Mouse (Mus musculus): ENCODE results near the gene Arhgap33. TPM values are rescaled to one million over a fixed set of nuclear protein-coding genes. Genes with fewer than 3 reads are reported as not detected.
"Not testable (repeated sequence)": the region's sequence is repeated elsewhere in the genome, so short reads cannot be mapped to it uniquely, and the experiment has no call there.

The Arhgap33 gene
- polyA plus RNA-seq, 1 experiment, result 7.8 TPM

DNA sequence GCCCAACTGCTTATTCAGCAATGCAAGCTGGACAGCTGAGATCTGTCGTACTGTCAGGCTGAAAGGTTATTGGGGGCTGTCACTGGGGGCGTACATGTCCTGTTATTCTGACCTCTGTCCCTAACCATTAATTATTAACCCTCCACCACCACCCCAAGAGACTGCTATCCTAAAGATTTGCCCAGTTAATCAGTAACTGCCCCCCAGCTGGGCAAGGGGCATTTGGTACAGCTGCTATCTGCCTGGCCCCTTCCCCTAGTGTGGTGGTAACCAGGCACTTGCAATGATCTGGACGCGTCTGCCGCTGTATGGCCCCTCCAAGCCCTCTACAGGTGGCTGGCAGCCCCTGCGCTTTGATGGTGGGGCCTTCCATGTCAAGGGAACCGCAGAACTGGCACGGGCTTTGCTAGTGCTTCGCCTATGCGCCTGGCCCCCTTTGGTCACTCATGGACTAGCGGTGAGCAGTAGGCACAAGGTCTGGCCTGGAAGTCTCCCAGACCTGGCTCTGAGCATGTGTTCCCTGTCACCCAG, 41.4 kb downstream of the Arhgap33 start, which contains the start of gene Prodh2:
Gene Prodh2 (plus strand): TSS at position 222 of the 531 bp plus-strand sequence.
- TF ChIP-seq POLR2A (IDR thresholded peaks at IDR 0.05; ENCODE audit: low read depth, low read length) (no peak), CTCF (conservative IDR thresholded peaks at IDR 0.05; ENCODE audit: insufficient read depth, insufficient read length, low read depth, low read length) (0 out of 2 replicates have a peak, but pooled peaks have one; percentile 8)
- peak; percentile 85 for DNase-seq
- whole genome bisulfite sequencing, result 30% methylated on average over 11 of the region's 11 CpGs
- Histone ChIP-seq H3K4me1 (ENCODE audit: control insufficient read depth, insufficient read depth, low read length) (no peaks in the 10 kb centered on the region), H3K27me3 (replicated peaks; ENCODE audit: control insufficient read depth, insufficient read depth, low read length) (no peaks in the 10 kb centered on the region), H3K4me3 (ENCODE audit: insufficient read depth, low read depth, low read length) (peak within 1 kb of the TSS; percentile 50), H3K27ac (ENCODE audit: insufficient read depth, low read depth, low read length) (peak within 1 kb of the TSS; percentile 70), H3K36me3 (ENCODE audit: control insufficient read depth, insufficient read depth, low read length) (no peaks in the 10 kb centered on the region)

DNA sequence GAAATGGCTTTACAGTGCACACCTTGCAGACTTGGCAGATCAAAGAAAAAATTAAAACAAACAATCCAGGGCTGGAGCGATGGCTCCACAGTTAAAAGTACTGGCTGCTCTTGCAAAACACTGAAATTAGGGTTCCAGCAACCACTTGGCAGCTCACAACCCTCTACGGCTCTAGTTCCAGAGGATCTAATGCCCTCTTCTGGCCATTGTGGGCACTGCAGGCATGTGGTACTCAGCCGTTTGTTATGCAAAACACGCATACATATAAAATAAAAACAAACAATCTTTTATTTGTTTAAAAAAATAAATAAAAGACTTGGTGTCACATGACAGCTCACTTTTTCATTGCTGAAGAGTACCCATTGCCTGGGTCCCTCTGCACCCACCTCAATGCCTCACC, 42.1 kb downstream of the Arhgap33 start:
- Histone ChIP-seq H3K4me3 (ENCODE audit: insufficient read depth, low read depth, low read length) (no peak overlapping the region), H3K27ac (ENCODE audit: insufficient read depth, low read depth, low read length) (peak overlapping the region; percentile 53; the same call in 1 of the 2 replicates), H3K27me3 (replicated peaks; ENCODE audit: control insufficient read depth, insufficient read depth, low read length) (no peaks in the 10 kb centered on the region), H3K4me1 (ENCODE audit: control insufficient read depth, insufficient read depth, low read length) (no peaks in the 10 kb centered on the region), H3K36me3 (ENCODE audit: control insufficient read depth, insufficient read depth, low read length) (no peaks in the 10 kb centered on the region)
- 12% methylated on average over 4 of the region's 4 CpGs for WGBS
- peak; percentile 85 for TF ChIP-seq CTCF (conservative IDR thresholded peaks at IDR 0.05; ENCODE audit: insufficient read depth, insufficient read length, low read depth, low read length)
- no peak for TF ChIP-seq POLR2A (IDR thresholded peaks at IDR 0.05; ENCODE audit: low read depth, low read length)
- DNase-seq, result peak; percentile 87

DNA sequence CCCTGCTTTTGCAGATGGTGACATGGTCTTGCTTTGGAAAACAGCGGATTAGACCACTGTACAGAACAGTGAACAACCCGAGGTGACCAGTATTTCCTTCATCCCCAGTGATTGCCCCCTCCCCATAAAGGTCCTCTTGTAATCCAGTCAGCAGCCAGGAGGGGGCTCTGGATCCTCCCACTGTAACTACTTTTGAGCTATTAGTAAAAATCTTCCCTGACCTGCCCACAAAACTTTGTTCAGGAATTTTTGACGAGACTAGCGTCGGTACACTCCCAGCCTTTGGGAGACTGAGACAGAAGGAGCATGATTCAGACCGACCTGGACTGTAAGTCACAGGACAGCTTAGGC, 43.9 kb downstream of the Arhgap33 start:
- Histone ChIP-seq H3K4me1 (ENCODE audit: control insufficient read depth, insufficient read depth, low read length) (no peaks in the 10 kb centered on the region), H3K27ac (ENCODE audit: insufficient read depth, low read depth, low read length) (no peak overlapping the region), H3K4me3 (ENCODE audit: insufficient read depth, low read depth, low read length) (no peak overlapping the region), H3K27me3 (replicated peaks; ENCODE audit: control insufficient read depth, insufficient read depth, low read length) (no peaks in the 10 kb centered on the region), H3K36me3 (ENCODE audit: control insufficient read depth, insufficient read depth, low read length) (no peaks in the 10 kb centered on the region)
- WGBS, result 19% methylated on average over 6 of the region's 6 CpGs
- no peak for DNase-seq
- no peak for TF ChIP-seq POLR2A (IDR thresholded peaks at IDR 0.05; ENCODE audit: low read depth, low read length)
- TF ChIP-seq CTCF (conservative IDR thresholded peaks at IDR 0.05; ENCODE audit: insufficient read depth, insufficient read length, low read depth, low read length), result no peak

DNA sequence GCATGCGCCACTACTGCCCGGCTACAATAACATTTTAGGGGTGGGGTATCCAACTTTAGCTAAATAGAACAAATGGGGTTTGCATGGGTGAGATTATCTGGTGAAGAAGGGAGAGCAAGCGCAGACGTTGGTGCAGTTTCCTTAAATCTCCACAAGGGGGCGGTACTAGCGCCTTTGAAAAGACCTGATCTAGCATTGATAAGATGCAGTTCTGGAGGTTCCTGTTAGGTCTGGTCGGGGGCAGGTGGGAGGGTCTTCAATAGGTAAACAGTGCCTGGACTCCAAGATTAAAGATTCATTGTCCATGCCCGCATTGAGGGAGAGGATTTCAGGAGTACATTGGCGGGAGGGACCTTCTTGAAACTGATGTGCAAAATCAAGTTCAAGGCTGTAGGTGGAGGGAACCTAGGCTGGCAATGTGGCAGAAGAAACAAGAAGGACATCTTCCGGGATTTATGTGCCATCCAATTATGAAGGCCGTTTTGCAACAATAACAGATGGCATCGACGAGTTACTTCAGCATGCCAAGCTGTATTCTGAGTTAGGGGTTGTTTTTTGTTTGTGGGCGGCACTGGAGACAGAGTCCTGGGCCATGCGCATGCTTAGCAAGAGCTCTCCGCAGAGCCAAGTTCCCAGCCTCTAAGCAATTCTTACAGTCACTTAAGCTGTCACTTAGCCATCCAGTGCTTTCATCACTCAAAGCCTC, 44.5 kb downstream of the Arhgap33 start:
- DNase-seq, result peak; percentile 34
- no peaks in the 10 kb centered on the region for H3K27me3 ChIP-seq (replicated peaks; ENCODE audit: control insufficient read depth, insufficient read depth, low read length)
- H3K4me3 ChIP-seq (ENCODE audit: insufficient read depth, low read depth, low read length), result no peak overlapping the region
- 30% methylated on average over 16 of the region's 16 CpGs for WGBS
- no peaks in the 10 kb centered on the region for H3K4me1 ChIP-seq (ENCODE audit: control insufficient read depth, insufficient read depth, low read length)
- H3K36me3 ChIP-seq (ENCODE audit: control insufficient read depth, insufficient read depth, low read length), result no peaks in the 10 kb centered on the region
- no peak for TF ChIP-seq POLR2A (IDR thresholded peaks at IDR 0.05; ENCODE audit: low read depth, low read length)
- TF ChIP-seq CTCF (conservative IDR thresholded peaks at IDR 0.05; ENCODE audit: insufficient read depth, insufficient read length, low read depth, low read length), result peak; percentile 64
- no peak overlapping the region for H3K27ac ChIP-seq (ENCODE audit: insufficient read depth, low read depth, low read length)

DNA sequence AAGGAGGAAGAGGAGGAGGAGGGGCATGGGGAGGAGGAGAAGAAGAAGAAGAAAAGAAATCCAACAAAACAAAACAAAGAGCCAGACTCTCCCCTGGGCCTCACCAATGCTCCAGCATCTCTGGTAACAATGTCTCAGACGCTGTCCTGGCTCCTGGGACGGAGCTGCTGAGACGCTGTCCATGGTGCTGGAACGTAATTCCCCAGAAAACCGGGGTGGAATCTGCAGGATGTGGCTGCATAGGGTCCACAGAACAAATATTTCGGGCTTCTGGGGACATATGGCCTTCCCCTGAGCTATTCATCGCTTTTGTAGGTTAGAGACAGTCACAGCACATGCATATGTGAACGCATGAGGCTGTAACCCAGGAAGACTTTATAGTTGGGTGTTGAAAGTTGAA, 50.6 kb downstream of the Arhgap33 start:
- TF ChIP-seq CTCF (conservative IDR thresholded peaks at IDR 0.05; ENCODE audit: insufficient read depth, insufficient read length, low read depth, low read length) (no peak), POLR2A (IDR thresholded peaks at IDR 0.05; ENCODE audit: low read depth, low read length) (no peak)

DNA sequence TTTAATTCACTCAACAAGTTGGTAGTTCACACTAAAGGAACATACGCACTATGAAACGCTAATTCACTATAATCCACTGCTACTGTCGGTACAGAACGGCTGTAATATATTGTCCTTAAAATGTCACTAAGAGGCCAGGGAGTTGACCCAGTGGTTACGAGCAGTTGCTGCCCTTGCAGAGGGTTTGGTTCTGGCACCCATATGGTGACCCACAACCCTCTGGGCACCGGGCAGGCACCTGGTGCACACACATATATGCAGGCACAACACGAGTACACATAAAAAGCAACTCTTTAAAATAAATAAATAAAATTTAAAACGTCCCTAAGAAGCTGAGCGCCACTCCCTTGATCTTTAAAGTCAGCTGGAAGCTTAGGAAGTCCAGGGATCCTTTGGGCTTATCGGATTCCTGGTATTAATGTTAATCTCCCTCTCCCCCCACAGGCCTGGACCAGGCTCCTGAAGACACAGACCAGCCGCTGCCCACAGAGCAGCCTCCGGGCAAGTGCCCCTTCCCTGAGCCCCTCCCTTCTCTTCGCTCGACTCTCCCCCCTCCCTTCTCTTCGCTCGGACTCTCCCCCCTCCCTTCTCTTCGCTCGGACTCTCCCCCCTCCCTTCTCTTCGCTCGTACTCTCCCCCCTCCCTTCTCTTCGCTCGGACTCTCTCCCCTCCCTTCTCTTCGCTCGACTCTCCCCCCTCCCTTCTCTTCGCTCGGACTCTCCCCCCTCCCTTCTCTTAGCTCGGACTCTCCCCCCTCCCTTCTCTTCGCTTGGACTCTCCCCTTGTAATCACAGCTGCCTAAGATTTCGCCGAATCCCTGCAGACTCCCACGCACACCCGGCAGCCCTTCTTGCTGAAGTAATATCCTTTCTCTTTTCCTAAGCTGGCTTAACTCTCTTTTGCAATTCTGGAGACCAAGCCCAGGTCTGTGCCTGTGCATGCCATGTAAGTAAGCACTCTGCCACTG, 57.2 kb downstream of the Arhgap33 start:
- Histone ChIP-seq H3K36me3 (ENCODE audit: control insufficient read depth, insufficient read depth, low read length) (no peaks in the 10 kb centered on the region), H3K4me1 (ENCODE audit: control insufficient read depth, insufficient read depth, low read length) (no peaks in the 10 kb centered on the region), H3K4me3 (ENCODE audit: insufficient read depth, low read depth, low read length) (no peak overlapping the region), H3K27ac (ENCODE audit: insufficient read depth, low read depth, low read length) (no peak overlapping the region), H3K27me3 (replicated peaks; ENCODE audit: control insufficient read depth, insufficient read depth, low read length) (no peaks in the 10 kb centered on the region)
- DNase-seq, result no peak
- WGBS, result 8% methylated on average over 30 of the region's 32 CpGs
- TF ChIP-seq CTCF (conservative IDR thresholded peaks at IDR 0.05; ENCODE audit: insufficient read depth, insufficient read length, low read depth, low read length) (no peak), POLR2A (IDR thresholded peaks at IDR 0.05; ENCODE audit: low read depth, low read length) (no peak)

More for the DNA sequence above, 50.6 kb downstream of the Arhgap33 start:
- no peaks in the 10 kb centered on the region for H3K27me3 ChIP-seq (replicated peaks; ENCODE audit: control insufficient read depth, insufficient read depth, low read length)
- no peaks in the 10 kb centered on the region for H3K4me1 ChIP-seq (ENCODE audit: control insufficient read depth, insufficient read depth, low read length)
- no peaks in the 10 kb centered on the region for H3K36me3 ChIP-seq (ENCODE audit: control insufficient read depth, insufficient read depth, low read length)
- no peak overlapping the region for H3K27ac ChIP-seq (ENCODE audit: insufficient read depth, low read depth, low read length)
- peak; percentile 10 for DNase-seq
- 16% methylated on average over 8 of the region's 8 CpGs for WGBS
- H3K4me3 ChIP-seq (ENCODE audit: insufficient read depth, low read depth, low read length), result no peak overlapping the region

DNA sequence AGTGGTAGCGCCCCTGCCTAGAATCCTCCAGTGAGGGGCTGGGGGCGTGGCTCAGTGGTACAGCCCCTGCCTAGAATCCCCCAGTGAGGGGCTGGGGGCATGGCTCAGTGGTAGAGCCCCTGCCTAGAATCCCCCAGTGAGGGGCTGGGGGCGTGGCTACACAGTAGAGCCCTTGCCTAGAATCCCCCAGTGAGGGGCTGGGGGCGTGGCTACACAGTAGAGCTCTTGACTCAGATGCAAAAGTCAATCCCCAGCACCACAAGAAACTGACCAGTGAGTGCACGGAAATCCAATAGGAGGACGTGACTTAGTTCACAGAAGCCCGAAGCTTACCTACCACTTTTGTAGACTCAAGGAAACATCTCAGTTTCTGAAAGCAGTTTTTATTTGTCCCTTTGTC, 58.7 kb downstream of the Arhgap33 start:
- 86% methylated on average over 7 of the region's 7 CpGs for WGBS
- not testable (repeated sequence) for H3K27ac ChIP-seq (ENCODE audit: insufficient read depth, low read depth, low read length); H3K4me3 ChIP-seq (ENCODE audit: insufficient read depth, low read depth, low read length); DNase-seq; H3K36me3 ChIP-seq (ENCODE audit: control insufficient read depth, insufficient read depth, low read length); H3K4me1 ChIP-seq (ENCODE audit: control insufficient read depth, insufficient read depth, low read length); H3K27me3 ChIP-seq (replicated peaks; ENCODE audit: control insufficient read depth, insufficient read depth, low read length)

All from kidney, adult 2 months (tissue).